Mouse (Mus musculus) kidney, adult 2 months (tissue): ENCODE results near the gene Khdc4. TPM values are rescaled to one million over a fixed set of nuclear protein-coding genes. Genes with fewer than 3 reads are reported as not detected.

Experiments
- DNase-seq: peaks from one replicate; pipeline ENCODE4 v3.0.0; 2021
- H3K27ac ChIP-seq: fragments of 200-500 bp; 2 replicates; pipeline ENCODE4 v1.5.1; 2012; ENCODE audit warnings: low read depth, low read length, control low read depth, inconsistent platforms; ENCODE audit not compliant: insufficient read depth
- H3K27me3 ChIP-seq: fragments of 200-500 bp; replicated peaks from 2 replicates; pipeline ENCODE4 v1.6.1; 2012; ENCODE audit warnings: mild to moderate bottlenecking, moderate library complexity, low read length, inconsistent platforms; ENCODE audit not compliant: control insufficient read depth, insufficient read depth
- H3K36me3 ChIP-seq: fragments of 200-500 bp; 2 replicates; pipeline ENCODE4 v1.6.1; 2012; ENCODE audit warnings: mild to moderate bottlenecking, moderate library complexity, low read length, inconsistent platforms; ENCODE audit not compliant: control insufficient read depth, insufficient read depth
- H3K4me1 ChIP-seq: fragments of 200-500 bp; 2 replicates; pipeline ENCODE4 v1.6.1; 2011; ENCODE audit warnings: low read length; ENCODE audit not compliant: control insufficient read depth, insufficient read depth
- H3K4me3 ChIP-seq: fragments of 200-500 bp; 2 replicates; pipeline ENCODE4 v1.5.1; 2011; ENCODE audit warnings: mild to moderate bottlenecking, low read depth, low read length, control low read depth; ENCODE audit not compliant: insufficient read depth
- CTCF ChIP-seq: fragments of 200-500 bp; conservative IDR thresholded peaks from 2 replicates; pipeline ENCODE4 v1.5.1; 2011; ENCODE audit warnings: low read depth, mild to moderate bottlenecking, control low read depth, low read length, moderate library complexity, mixed read lengths; ENCODE audit not compliant: insufficient read depth, insufficient read length
- POLR2A ChIP-seq: fragments of 200-500 bp; IDR thresholded peaks from one replicate; pipeline ENCODE4 v1.6.1; 2011; ENCODE audit warnings: low read depth, low read length, control low read depth
- WGBS: fragments of 180-500 bp; shearing (Covaris S2); methylation state at CpG from one replicate; pipeline ENCODE4 v1.1.7; 2018; 5-methylcytosine and 5-hydroxymethylcytosine counted together
- polyA plus RNA-seq: library from polyadenylated mRNA; depleted of rRNA; stranded (reverse); fragments of >200 nt; gene quantifications from 2 replicates; pipeline ENCODE4 v1.2.3, GENCODE M21; 2012; rRNA removed

The Khdc4 gene
- 41.2 and 45.6 TPM in 2 replicates for polyA plus RNA-seq

DNA sequence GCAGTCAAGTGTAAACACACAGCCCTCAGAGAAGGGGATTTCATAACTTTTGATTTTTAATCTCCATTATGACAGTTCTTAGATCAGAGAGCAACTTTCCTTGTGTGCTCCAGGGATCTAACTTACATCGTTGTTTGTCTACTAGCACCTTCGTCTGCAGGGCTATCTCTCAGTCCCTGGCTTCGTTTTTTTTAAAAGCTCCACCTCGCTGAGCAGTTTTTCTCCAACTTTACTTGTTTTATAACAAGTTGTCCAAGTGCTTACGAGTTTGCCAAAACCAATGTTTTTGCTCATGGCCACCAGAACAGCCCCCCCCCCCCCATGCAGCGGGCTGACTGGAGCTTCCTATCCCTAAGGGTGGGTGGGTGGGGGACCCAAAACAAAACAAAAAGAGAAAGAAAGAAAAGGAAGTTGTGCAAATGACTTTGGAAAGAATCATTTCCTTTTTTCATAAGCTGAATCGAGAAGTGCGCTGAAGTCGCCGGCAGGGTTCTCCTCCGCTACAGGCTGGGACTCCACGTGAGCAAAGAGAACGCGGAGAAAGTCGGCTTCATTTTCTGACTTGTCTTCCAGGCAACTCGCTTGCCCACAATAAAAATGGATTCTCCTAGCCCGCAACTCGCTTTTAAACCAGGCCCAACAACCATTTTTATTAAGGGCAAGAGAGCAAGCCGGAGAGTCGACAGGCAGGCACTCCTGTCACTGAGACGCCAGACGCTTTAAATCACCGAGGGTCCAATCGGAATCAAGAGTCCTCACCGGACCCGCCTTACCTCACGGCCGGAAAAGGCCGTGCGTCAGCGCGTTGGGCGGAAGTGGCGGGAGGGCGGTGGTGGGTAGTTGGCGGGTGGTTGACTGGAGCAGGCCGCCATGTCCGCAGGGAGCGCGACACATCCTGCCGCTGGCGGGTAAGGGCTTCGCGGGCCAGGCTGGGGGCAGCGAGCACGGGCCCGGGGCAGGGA lies at the start of gene Khdc4:
TSS of gene Khdc4 (plus strand) at position 824 of the 962 bp plus-strand sequence.
- Histone ChIP-seq H3K36me3 (peaks cover 5% of the 10 kb centered on the region), H3K4me3 (peak within 1 kb of the TSS; percentile 82), H3K27me3 (no peaks in the 10 kb centered on the region), H3K4me1 (peaks cover 7% of the 10 kb centered on the region; the same call in 1 of the 2 replicates), H3K27ac (peak within 1 kb of the TSS; percentile 95)
- under 1% methylated on average over 47 of the region's 47 CpGs for WGBS
- TF ChIP-seq POLR2A (peak; percentile 71), CTCF (no peak)
- peak; percentile 99 for DNase-seq

DNA sequence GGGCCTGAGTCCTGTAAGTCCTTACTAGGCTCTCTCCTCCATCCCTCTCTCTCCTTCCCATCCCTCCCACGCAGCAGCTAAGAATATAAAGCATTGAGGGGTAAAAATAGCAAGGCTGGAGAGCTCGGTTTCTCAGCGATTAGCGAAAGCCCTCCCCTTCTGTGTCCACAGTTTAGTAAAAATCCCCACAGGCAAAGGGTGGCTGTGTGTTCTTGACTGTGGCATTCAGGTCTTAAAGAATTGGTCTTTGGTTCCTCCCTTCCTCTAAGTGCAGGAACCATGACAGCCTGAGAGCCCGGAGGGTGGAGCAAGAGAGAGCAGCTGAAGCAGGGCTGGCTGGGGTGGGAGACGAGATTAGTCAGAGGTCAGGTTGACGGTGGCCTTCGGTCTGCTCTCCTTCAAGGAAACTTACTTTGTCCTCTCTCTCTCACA lies 49.0 kb upstream of the Khdc4 start:
- no peak for TF ChIP-seq POLR2A
- no peak for TF ChIP-seq CTCF
- 0 out of 2 replicates have a peak, but pooled peaks cover 8% of the 10 kb centered on the region for H3K4me1 ChIP-seq
- H3K4me3 ChIP-seq = no peak overlapping the region
- DNase-seq = no peak
- H3K36me3 ChIP-seq = peaks cover 21% of the 10 kb centered on the region
- 54% methylated on average over 8 of the region's 8 CpGs for WGBS
- H3K27me3 ChIP-seq = no peaks in the 10 kb centered on the region
- no peak overlapping the region for H3K27ac ChIP-seq

DNA sequence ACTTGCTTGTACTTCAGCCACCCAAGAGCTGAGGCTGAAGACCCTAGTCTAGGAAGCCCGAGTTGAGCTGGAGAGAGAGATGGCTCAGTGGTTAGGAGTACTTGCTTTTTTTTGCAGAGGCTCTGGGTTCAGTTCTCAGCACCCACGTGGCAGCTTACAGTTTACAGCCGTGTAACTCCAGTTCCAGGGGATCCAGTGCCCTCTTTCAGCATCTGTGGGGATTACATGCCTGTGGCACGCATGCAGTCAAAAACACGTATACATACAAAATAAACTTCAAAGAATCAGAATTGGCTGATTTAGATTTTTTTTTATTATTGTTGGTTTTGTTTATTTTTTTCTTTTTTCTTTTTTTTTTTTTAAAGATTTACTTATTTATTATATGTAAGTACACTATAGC lies 48.5 kb upstream of the Khdc4 start:
- 95% methylated on average over 5 of the region's 5 CpGs for WGBS
- Histone ChIP-seq H3K4me1 (0 out of 2 replicates have a peak, but pooled peaks cover 3% of the 10 kb centered on the region), H3K27me3 (no peaks in the 10 kb centered on the region), H3K27ac (no peak overlapping the region), H3K36me3 (peaks cover 21% of the 10 kb centered on the region), H3K4me3 (no peak overlapping the region)
- no peak for DNase-seq
- no peak for TF ChIP-seq POLR2A

DNA sequence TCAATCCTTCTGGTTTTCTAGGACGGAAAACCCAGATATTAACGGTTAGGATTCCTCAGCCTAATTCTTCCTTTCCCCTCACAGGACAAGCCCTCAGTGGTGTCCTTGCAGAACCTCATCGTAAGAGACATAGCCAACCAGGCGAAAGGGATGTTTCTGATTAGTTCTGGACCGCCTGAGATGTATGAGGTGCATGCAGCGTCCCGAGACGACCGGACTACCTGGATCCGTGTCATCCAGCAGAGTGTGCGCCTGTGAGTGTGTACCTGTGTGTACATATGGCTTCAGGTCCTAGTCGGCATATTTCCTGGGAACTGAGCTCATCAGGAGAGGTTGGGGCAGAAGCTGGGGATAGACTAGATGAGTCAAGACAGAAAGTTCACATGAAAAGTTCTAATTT lies 46.4 kb upstream of the Khdc4 start:
- Histone ChIP-seq H3K4me3 (no peak overlapping the region), H3K27me3 (no peaks in the 10 kb centered on the region), H3K27ac (no peak overlapping the region), H3K4me1 (0 out of 2 replicates have a peak, but pooled peaks cover 3% of the 10 kb centered on the region), H3K36me3 (peaks cover 30% of the 10 kb centered on the region)
- TF ChIP-seq POLR2A (no peak), CTCF (no peak)
- DNase-seq = no peak
- WGBS = 95% methylated on average over 12 of the region's 12 CpGs

DNA sequence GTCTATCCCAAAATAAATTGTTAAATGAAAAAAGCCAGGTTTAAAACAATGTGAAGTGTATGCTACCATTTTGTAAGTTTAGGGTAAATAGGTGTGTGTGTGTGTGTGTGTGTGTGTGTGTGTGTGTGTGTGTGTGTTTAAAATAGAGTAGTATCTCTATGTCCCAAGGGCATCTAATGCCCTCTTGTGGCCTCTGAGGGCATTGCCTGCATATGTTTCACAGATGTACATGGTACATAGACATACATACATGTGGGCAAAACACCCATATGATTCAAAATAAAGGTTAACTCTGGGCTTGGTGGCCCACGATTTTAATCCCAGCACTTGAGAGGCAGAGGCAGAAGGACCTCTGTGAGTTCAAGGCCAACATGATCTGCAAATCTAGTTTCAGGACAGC lies 44.9 kb upstream of the Khdc4 start:
- WGBS = 61% methylated on average over 1 of the region's 1 CpGs
- 0 out of 2 replicates have a peak, but pooled peaks cover 3% of the 10 kb centered on the region for H3K4me1 ChIP-seq
- H3K27ac ChIP-seq = no peak overlapping the region
- H3K36me3 ChIP-seq = peaks cover 28% of the 10 kb centered on the region
- H3K4me3 ChIP-seq = no peak overlapping the region
- TF ChIP-seq POLR2A (no peak), CTCF (peak; percentile 39)
- no peaks in the 10 kb centered on the region for H3K27me3 ChIP-seq
- peak; percentile 72 for DNase-seq

DNA sequence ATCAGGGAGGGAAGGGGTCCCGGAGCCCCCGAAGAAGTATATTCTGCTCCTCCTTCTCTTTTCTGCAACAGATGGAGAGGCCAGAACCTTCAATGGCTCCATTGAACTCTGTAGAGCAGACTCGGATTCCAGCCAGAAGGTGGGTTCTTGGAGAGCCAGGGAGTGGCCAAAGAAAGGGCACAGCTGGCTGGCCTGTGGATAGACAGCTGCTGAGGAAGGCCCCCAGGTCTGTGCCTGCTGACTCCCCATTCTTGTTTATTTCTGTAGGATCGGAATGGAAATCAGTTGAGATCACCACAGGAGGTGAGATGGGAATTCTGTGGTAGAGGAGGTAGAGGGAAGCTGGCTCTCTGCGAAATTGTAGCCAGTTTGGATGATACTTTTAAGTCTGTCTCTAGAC lies 42.5 kb upstream of the Khdc4 start:
- TF ChIP-seq POLR2A (no peak), CTCF (no peak)
- H3K36me3 ChIP-seq = peaks cover 21% of the 10 kb centered on the region
- no peak overlapping the region for H3K27ac ChIP-seq
- 0 out of 2 replicates have a peak, but pooled peaks cover 3% of the 10 kb centered on the region for H3K4me1 ChIP-seq
- no peak for DNase-seq
- H3K27me3 ChIP-seq = no peaks in the 10 kb centered on the region
- no peak overlapping the region for H3K4me3 ChIP-seq
- WGBS = 83% methylated on average over 5 of the region's 5 CpGs

DNA sequence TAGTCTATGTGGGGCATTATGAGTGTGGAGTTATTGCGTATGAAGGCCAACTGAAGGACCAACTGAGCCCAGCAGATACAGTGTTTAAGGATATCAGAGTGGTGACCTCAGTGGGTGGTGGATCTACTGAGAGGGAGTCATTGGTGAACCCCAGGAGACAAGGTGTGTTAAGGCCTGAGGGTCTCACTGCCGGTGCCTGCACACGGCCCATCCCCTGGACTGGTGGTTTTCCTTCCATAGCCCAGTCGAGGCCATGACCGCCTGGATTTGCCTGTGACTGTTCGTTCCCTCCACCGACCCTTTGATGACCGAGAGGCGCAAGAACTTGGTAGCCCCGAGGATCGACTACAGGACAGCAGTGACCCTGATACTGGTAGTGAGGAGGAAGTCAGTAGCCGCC lies 39.7 kb upstream of the Khdc4 start:
- Histone ChIP-seq H3K27ac (no peak overlapping the region), H3K4me3 (no peak overlapping the region), H3K27me3 (no peaks in the 10 kb centered on the region), H3K4me1 (0 out of 2 replicates have a peak, but pooled peaks cover 3% of the 10 kb centered on the region), H3K36me3 (peaks cover 16% of the 10 kb centered on the region)
- TF ChIP-seq POLR2A (no peak), CTCF (no peak)
- no peak for DNase-seq
- WGBS = 85% methylated on average over 12 of the region's 12 CpGs
